Mouse (Mus musculus): ENCODE measurements around the gene Zfp334. TPM values are rescaled to one million over a fixed set of nuclear protein-coding genes. Genes with fewer than 3 reads are reported as not detected.

Zfp334 gene
- polyA plus RNA-seq, 1 experiment from 2014 or later = 0.90 TPM

DNA sequence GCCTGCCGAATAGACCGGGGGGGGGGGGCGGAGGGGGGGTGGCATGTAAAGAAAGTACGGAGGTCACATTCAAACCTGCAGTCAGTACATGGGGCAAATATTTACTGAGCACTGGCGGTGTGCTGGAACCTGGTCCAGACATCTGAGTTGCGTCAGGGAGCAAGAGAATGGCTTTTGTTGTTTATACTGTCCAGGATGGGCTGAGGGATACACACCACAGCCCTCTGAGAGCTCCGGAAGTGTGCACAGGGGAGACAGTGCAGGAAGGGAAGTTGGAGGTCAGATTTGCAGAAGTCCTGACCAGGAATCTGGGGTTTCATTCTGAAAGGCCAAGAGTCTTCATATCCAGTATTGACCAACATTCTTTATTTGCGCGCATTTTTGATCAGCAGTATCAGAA is 16.9 kb upstream of the Zfp334 start:
- 18% methylated on average over 9 of the region's 9 CpGs for WGBS

DNA sequence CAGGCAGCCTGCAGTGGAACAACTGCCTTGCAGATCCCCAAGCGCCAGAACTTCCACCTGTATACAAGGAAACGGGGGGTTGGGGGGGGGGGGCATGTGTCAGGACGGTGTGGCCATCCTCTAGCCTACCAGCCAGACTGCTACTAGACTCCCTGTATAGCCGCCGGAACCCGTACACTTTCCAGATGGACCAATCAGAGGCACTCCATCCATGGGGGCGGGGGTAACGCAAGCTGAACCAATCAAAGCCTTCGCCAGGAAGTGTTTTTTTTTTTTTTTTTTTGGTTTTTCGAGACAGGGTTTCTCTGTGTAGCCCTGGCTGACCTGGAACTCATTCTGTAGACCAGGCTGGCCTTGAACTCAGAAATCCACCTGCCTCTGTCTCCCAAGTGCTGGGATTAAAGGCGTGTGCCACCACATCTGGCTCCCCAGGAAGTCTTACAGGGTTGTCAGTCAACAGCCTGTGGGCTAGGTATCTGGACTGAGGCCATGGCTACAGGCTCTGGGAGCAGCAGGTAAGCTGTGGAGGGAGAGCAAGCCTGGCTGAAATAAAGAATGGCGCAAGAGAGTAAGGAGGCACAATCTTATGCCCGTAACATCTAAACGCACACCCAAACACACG is 10.2 kb upstream of the Zfp334 start:
- Histone ChIP-seq H3K27ac (ENCODE audit: low read depth, low read length) (no peak overlapping the region), H3K9ac (ENCODE audit: low read depth, low read length) (no peak overlapping the region), H3K4me1 (replicated peaks; ENCODE audit: control insufficient read depth, insufficient read depth, low read length) (no peaks in the 10 kb centered on the region), H3K36me3 (ENCODE audit: control insufficient read depth, insufficient read depth) (no peaks in the 10 kb centered on the region), H3K4me3 (ENCODE audit: low read depth, low read length) (no peak overlapping the region), H3K27me3 (replicated peaks; ENCODE audit: control insufficient read depth, insufficient read depth, low read length) (no peaks in the 10 kb centered on the region), H3K9me3 (ENCODE audit: control insufficient read depth) (no peaks in the 10 kb centered on the region), H3K4me2 (replicated peaks; ENCODE audit: low read depth) (no peak overlapping the region)
- ATAC-seq = no peak
- TF ChIP-seq CTCF (IDR thresholded peaks at IDR 0.05; ENCODE audit: low read depth) = no peak
- WGBS = 71% methylated on average over 15 of the region's 15 CpGs

More for the DNA sequence above, 16.9 kb upstream of the Zfp334 start:
- Histone ChIP-seq H3K27ac (ENCODE audit: low read depth, low read length) (0 out of 2 replicates have a peak overlapping the region, but pooled peaks have one; percentile 21), H3K27me3 (replicated peaks; ENCODE audit: control insufficient read depth, insufficient read depth, low read length) (no peaks in the 10 kb centered on the region), H3K9me3 (ENCODE audit: control insufficient read depth) (no peaks in the 10 kb centered on the region), H3K4me1 (replicated peaks; ENCODE audit: control insufficient read depth, insufficient read depth, low read length) (no peaks in the 10 kb centered on the region), H3K9ac (ENCODE audit: low read depth, low read length) (no peak overlapping the region), H3K4me2 (replicated peaks; ENCODE audit: low read depth) (no peak overlapping the region), H3K36me3 (ENCODE audit: control insufficient read depth, insufficient read depth) (no peaks in the 10 kb centered on the region), H3K4me3 (ENCODE audit: low read depth, low read length) (no peak overlapping the region)
- ATAC-seq = no peak; the same call in 1 of the 2 replicates
- no peak for TF ChIP-seq CTCF (IDR thresholded peaks at IDR 0.05; ENCODE audit: low read depth)

DNA sequence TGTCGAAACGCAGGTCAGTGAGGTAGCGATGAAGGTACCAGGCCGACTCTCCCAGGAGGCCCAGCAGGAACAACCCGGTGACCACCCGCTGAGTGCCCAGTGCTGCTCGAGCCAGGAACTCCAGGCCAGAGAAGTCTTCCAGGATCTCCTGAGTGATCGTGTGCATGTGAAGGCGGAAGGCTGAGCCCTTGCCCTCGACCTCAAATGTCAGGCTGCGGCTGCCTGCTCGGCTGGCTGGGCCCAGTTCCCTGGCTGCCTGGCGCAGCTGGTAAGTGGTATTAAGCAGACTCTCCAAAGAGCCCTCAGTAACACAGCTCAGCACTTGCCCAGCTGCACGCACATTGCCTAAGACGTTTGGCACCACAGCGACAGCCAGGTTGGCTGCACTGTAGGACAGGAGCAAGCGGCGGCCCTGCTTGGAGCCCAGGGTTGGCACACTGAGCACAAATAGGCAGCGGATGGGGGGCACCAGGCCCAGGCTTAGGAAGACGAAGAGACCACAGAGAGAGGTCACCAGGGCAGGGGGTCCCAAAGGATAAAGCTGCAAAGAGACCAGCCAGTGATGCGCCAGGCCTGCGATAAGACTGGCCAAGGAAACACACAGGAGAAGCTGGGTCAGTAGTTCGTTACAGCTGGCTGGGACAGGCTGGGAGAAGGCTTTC is 9.6 kb upstream of the Zfp334 start:
- no peak overlapping the region for H3K4me3 ChIP-seq (ENCODE audit: low read depth, low read length)
- no peak overlapping the region for H3K4me2 ChIP-seq (replicated peaks; ENCODE audit: low read depth)
- no peak overlapping the region for H3K9ac ChIP-seq (ENCODE audit: low read depth, low read length)
- ATAC-seq = no peak
- H3K27me3 ChIP-seq (replicated peaks; ENCODE audit: control insufficient read depth, insufficient read depth, low read length) = no peaks in the 10 kb centered on the region
- H3K36me3 ChIP-seq (ENCODE audit: control insufficient read depth, insufficient read depth) = no peaks in the 10 kb centered on the region
- no peak overlapping the region for H3K27ac ChIP-seq (ENCODE audit: low read depth, low read length)
- no peaks in the 10 kb centered on the region for H3K4me1 ChIP-seq (replicated peaks; ENCODE audit: control insufficient read depth, insufficient read depth, low read length)
- no peak for TF ChIP-seq CTCF (IDR thresholded peaks at IDR 0.05; ENCODE audit: low read depth)
- 79% methylated on average over 23 of the region's 23 CpGs for WGBS
- no peaks in the 10 kb centered on the region for H3K9me3 ChIP-seq (ENCODE audit: control insufficient read depth)

DNA sequence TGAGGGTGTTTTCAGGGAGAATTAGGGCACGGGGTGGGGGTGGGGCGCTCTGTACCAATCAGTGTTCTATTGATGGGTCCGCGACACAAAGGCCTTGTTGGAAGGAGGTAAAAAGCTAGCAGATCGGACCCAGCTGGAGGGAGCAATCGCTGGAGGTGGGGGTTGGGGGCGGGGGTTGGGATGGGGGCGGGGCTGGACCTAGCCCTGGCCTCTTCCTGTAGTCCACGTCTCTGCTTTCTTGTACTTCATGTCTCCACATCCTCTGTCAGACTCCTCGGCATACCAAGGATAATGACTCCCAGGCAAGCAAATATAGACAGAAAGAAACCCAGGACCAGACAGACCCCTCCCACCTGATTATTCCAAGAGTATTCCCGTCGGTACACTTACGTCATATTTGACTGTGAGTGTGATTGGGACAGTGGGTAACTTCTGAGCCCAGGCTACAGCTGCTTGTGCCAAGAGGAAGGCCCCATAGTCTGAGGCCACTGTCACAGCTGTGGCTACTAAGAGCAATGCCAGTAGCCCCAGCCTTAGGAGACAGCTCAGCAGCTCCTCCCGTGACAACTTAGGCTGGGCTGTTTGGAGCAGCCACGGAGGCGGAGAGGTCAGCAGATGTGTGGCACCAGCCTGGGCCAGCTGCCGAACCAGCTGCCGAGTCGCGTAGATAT is 8.9 kb upstream of the Zfp334 start:
- Histone ChIP-seq H3K27me3 (replicated peaks; ENCODE audit: control insufficient read depth, insufficient read depth, low read length) (no peaks in the 10 kb centered on the region), H3K27ac (ENCODE audit: low read depth, low read length) (no peak overlapping the region), H3K4me1 (replicated peaks; ENCODE audit: control insufficient read depth, insufficient read depth, low read length) (no peaks in the 10 kb centered on the region), H3K9ac (ENCODE audit: low read depth, low read length) (no peak overlapping the region), H3K9me3 (ENCODE audit: control insufficient read depth) (no peaks in the 10 kb centered on the region), H3K4me3 (ENCODE audit: low read depth, low read length) (no peak overlapping the region), H3K4me2 (replicated peaks; ENCODE audit: low read depth) (no peak overlapping the region), H3K36me3 (ENCODE audit: control insufficient read depth, insufficient read depth) (no peaks in the 10 kb centered on the region)
- no peak for TF ChIP-seq CTCF (IDR thresholded peaks at IDR 0.05; ENCODE audit: low read depth)
- ATAC-seq = no peak
- whole genome bisulfite sequencing = 43% methylated on average over 20 of the region's 20 CpGs

DNA sequence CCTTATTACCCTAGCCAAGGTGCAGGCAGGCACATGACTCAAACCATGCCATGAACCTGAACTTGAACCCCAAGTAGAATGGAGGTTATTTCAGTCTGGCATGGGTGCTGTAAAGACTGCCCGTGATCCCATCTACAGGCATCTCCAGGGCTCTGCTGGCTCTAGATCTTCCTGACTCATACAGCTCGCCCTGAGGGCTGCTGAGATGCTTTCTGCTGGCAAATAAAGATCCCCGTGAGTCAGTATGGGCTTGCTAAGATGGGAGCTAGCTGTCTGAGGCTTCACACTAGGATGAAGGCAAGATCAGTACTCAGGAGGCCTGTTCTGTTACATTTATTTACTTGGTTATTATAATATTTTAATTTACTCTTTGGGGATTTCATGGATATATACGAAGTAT is 4.1 kb upstream of the Zfp334 start:
- H3K9ac ChIP-seq (ENCODE audit: low read depth, low read length) = no peak overlapping the region
- H3K4me1 ChIP-seq (replicated peaks; ENCODE audit: control insufficient read depth, insufficient read depth, low read length) = 0 out of 2 replicates have a peak, but pooled peaks cover 5% of the 10 kb centered on the region
- no peaks in the 10 kb centered on the region for H3K9me3 ChIP-seq (ENCODE audit: control insufficient read depth)
- H3K4me2 ChIP-seq (replicated peaks; ENCODE audit: low read depth) = no peak overlapping the region
- H3K36me3 ChIP-seq (ENCODE audit: control insufficient read depth, insufficient read depth) = no peaks in the 10 kb centered on the region
- H3K27ac ChIP-seq (ENCODE audit: low read depth, low read length) = no peak overlapping the region
- H3K27me3 ChIP-seq (replicated peaks; ENCODE audit: control insufficient read depth, insufficient read depth, low read length) = no peaks in the 10 kb centered on the region; the same call in 1 of the 2 replicates
- 86% methylated on average over 4 of the region's 4 CpGs for WGBS
- TF ChIP-seq CTCF (IDR thresholded peaks at IDR 0.05; ENCODE audit: low read depth) = no peak
- ATAC-seq = no peak
- H3K4me3 ChIP-seq (ENCODE audit: low read depth, low read length) = no peak overlapping the region

DNA sequence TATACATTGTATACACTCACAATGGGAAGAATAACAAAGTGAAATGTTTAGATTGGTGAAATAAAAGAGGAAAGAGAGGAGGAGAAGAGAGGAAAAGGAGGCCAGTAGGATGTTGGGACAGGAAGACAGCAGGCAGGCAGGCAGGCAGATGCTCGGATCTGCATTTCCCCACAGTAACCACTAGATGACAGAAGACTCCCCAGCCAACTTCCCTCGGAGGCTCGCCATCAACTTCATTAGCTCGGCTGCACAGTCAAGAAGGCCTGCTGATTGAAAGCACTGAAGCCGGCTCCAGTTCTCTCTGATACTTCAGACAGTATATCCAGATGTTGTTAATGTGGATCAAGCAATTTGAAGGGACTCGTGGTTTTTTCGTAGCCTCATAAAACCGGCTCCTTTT is 3.5 kb upstream of the Zfp334 start:
- no peak for ATAC-seq
- Histone ChIP-seq H3K36me3 (ENCODE audit: control insufficient read depth, insufficient read depth) (no peaks in the 10 kb centered on the region; the same call in 1 of the 2 replicates), H3K9ac (ENCODE audit: low read depth, low read length) (no peak overlapping the region), H3K27ac (ENCODE audit: low read depth, low read length) (no peak overlapping the region), H3K27me3 (replicated peaks; ENCODE audit: control insufficient read depth, insufficient read depth, low read length) (no peaks in the 10 kb centered on the region; the same call in 1 of the 2 replicates), H3K4me1 (replicated peaks; ENCODE audit: control insufficient read depth, insufficient read depth, low read length) (0 out of 2 replicates have a peak, but pooled peaks cover 5% of the 10 kb centered on the region), H3K4me3 (ENCODE audit: low read depth, low read length) (no peak overlapping the region), H3K4me2 (replicated peaks; ENCODE audit: low read depth) (no peak overlapping the region), H3K9me3 (ENCODE audit: control insufficient read depth) (no peaks in the 10 kb centered on the region)
- TF ChIP-seq CTCF (IDR thresholded peaks at IDR 0.05; ENCODE audit: low read depth) = peak; percentile 88
- WGBS = 18% methylated on average over 8 of the region's 8 CpGs
